9 mouse cellular contexts compared by ENCODE assay signal in the genomic region with DNA sequence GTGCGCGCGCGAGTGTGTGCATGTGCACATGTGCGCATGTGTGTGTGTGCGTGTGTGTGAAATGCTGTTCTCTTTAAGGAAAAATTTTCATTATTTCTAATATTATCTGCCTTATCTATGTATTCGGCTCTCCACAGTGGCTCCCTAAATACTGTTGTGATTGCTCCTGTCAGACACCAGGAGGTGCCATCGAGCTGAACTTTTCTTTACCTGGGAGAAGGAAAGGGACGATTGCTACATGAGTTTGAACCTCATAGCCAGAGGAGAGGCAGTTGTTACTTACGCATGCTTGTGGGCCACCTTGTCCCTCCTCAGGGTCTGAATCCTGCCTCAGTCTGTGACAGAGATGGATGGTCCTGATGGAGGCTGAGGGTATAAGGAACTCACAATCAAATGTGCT. TPM values are rescaled to one million over a fixed set of nuclear protein-coding genes. Genes with fewer than 3 reads are reported as not detected.
DNase-seq lines count a peak whose midpoint lies in the region; TF ChIP-seq lines count a peak whose summit lies in the region.
"Had no signal": no experiment of that assay in that cellular context is flagged by ENCODE, and none has a peak within 500 bp of the region (broad histone marks: within the 10 kb centered on the region; RNA-seq: fewer than 3 reads in every experiment).

No protein-coding gene starts in this region.

- no peaks in the 10 kb centered on the region for H3K4me1 ChIP-seq in kidney, adult 2 months (ENCODE audit: control insufficient read depth, insufficient read depth, low read length)
- H3K4me1 ChIP-seq in cortical plate, adult 2 months (ENCODE audit: control insufficient read depth, insufficient read depth, low read length), result no peaks in the 10 kb centered on the region

- no peaks in the 10 kb centered on the region for H3K27me3 ChIP-seq in kidney, adult 2 months (replicated peaks; ENCODE audit: control insufficient read depth, insufficient read depth, low read length)
- H3K27me3 ChIP-seq: liver, embryonic 15.5 days had no signal

- no peak overlapping the region for H3K27ac ChIP-seq in kidney, adult 2 months (ENCODE audit: insufficient read depth, low read depth, low read length)
- no peak overlapping the region for H3K27ac ChIP-seq in cortical plate, adult 2 months (ENCODE audit: insufficient read depth, low read length)
- H3K27ac ChIP-seq: liver, embryonic 15.5 days had no signal

- no peak overlapping the region for H3K4me3 ChIP-seq in kidney, adult 2 months (ENCODE audit: insufficient read depth, low read depth, low read length)
- H3K4me3 ChIP-seq in cortical plate, adult 2 months (ENCODE audit: insufficient read depth, low read length), result no peak overlapping the region
- H3K4me3 ChIP-seq: liver, embryonic 15.5 days had no signal

- peak; percentile 44 for DNase-seq in kidney, adult 2 months
- DNase-seq in kidney, adult 11 months, result no peak
- DNase-seq in CD4-positive, CD25-positive, alpha-beta regulatory T cell, adult 2 months (ENCODE audit: low read depth, low spot score), result peak; percentile 74
- DNase-seq in R1 (ENCODE audit: low read depth, low spot score), result peak; percentile 91
- DNase-seq in kidney, postnatal 4 days, result peak; percentile 51 to 57
- peak; percentile 70 for DNase-seq in naive thymus-derived CD4-positive, alpha-beta T cell, adult 2 months (ENCODE audit: low read depth)
- DNase-seq in yolk sac, embryonic 10.5 days (ENCODE audit: low spot score), result peak; percentile 31

- 60% methylated on average over 10 of the region's 10 CpGs for WGBS in kidney, adult 2 months

- TF ChIP-seq CTCF in kidney, adult 2 months (conservative IDR thresholded peaks at IDR 0.05; ENCODE audit: insufficient read depth, insufficient read length, low read depth, low read length), result peak; percentile 56
- peak; percentile 75 for TF ChIP-seq CTCF in cortical plate, adult 2 months (IDR thresholded peaks at IDR 0.05; ENCODE audit: extremely low read depth, insufficient read depth, low read length)

- H3K36me3 ChIP-seq in kidney, adult 2 months (ENCODE audit: control insufficient read depth, insufficient read depth, low read length), result no peaks in the 10 kb centered on the region
- H3K36me3 ChIP-seq: liver, embryonic 15.5 days had no signal

- TF ChIP-seq POLR2A in kidney, adult 2 months (IDR thresholded peaks at IDR 0.05; ENCODE audit: low read depth, low read length), result no peak
- no peak for TF ChIP-seq POLR2A in cortical plate, adult 2 months (IDR thresholded peaks at IDR 0.05; ENCODE audit: extremely low read depth, insufficient read depth, low read length)

RNA-seq across cellular contexts. Expression of a gene that starts 24.5 kb away (rescaled TPM):
- polyA plus RNA-seq in kidney, adult 2 months (2012; rRNA removed), result 0.64 and 1.3 TPM in 2 replicates
- polyA plus RNA-seq in cortical plate, adult 2 months (2012; rRNA removed), result not detected in 2 replicates

RNA-seq across cellular contexts. Expression of a gene that starts 27.9 kb away (rescaled TPM):
- polyA plus RNA-seq in kidney, adult 2 months (2012; rRNA removed), result not detected in 2 replicates
- polyA plus RNA-seq in cortical plate, adult 2 months (2012; rRNA removed), result not detected in 2 replicates
- polyA plus RNA-seq: liver, embryonic 15.5 days had no signal

RNA-seq across cellular contexts. Expression of a gene that starts 54.2 kb away (rescaled TPM):
- polyA plus RNA-seq in kidney, adult 2 months (2012; rRNA removed), result 181 and 266 TPM in 2 replicates
- 9.3 and 10.1 TPM in 2 replicates for polyA plus RNA-seq in cortical plate, adult 2 months (2012; rRNA removed)

Comparison
In these comparisons a context has a peak if more than half of its experiments do, and no peak if none do; other contexts are left out.
1. RNA of a gene that starts 54.2 kb away (polyA plus RNA-seq): 181 to 266 TPM in kidney, adult 2 months; 9.3 to 10.1 TPM in cortical plate, adult 2 months; every median in the first group is over 10 times any median in the second.